Mouse (Mus musculus) spleen, postnatal 4 days (tissue): ENCODE data around the gene Baz1b.

Source experiments
- DNase-seq, 2 experiments: peaks; one replicate each; pipeline ENCODE4 v3.0.0; 2022; ENCODE audit warnings: low spot score in 2 of 2

The Baz1b gene

DNA sequence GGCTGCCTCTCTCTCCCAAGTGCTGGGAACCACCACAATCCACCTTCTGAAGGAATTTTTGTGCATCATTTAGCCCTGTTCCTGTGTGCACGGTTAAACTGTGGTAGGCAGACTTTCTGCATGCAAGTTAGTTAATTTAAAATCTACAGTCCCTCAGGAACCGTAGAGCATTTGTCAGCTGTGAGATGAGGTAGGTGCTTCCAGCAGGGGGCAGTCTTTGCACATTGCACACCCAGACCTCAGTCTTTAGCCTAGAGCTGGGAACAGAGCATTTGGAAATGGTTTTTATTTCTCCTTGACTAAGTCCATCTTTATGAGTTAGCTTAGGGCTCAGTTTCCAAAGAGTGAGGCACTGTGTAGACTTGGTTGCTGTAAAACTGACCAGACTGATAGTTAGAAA lies 49.5 kb downstream of the Baz1b start:
- peak in 1 of 2 experiments; percentile 47 for DNase-seq

GRCm38 (mm10) chr5:135238832-135239231 lies 51.8 kb downstream of the Baz1b start:
- DNase-seq, result no peak

DNA sequence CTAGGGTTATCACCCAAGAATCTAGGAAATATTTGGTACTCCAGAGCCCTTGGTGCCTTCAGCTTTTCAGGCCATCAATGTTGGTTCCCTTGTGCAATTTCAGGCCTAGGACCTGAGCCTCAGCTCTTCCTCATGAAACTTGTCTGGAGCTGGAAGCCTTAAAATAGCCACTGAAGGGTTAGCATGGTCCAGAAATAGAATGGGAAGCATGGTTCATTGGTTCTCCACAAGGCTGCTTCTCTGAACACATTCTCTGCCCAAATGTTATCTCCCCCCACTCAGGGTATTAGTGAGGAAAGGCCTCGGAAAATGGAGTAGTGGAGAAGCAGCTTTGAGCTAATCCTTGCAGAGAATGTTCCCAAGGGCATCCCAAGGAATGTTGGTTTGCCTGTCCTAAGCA lies 54.4 kb downstream of the Baz1b start:
- DNase-seq, result no peak

- DNase-seq, result no peak
Observed at GRCm38 (mm10) chr5:135242136-135242535, 55.1 kb downstream of the Baz1b start.

DNA sequence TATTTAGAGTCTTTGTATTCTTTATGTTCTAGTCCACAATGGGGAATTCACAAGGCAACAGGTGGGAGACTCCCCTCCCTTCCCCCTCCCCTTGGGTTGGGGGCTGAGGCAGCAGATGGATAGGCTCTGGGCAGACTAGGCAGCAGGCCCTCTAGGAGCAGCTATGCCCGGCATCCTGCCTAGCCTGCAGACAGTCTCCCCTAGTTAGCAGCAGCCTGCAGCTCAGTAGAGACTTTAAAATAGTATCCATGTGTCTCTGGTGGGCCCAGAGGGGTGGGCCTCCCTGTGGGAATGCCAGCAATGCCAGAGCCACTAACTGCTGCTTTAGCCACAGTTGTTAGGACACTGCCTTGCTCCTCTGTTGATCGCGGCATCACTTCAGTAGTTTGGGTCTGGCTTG lies 55.5 kb downstream of the Baz1b start:
- DNase-seq, result no peak

GRCm38 (mm10) chr5:135243166-135243565 lies 56.1 kb downstream of the Baz1b start:
- no peak for DNase-seq

- DNase-seq, result no peak
Observed at GRCm38 (mm10) chr5:135246531-135246930, 59.5 kb downstream of the Baz1b start.

DNA sequence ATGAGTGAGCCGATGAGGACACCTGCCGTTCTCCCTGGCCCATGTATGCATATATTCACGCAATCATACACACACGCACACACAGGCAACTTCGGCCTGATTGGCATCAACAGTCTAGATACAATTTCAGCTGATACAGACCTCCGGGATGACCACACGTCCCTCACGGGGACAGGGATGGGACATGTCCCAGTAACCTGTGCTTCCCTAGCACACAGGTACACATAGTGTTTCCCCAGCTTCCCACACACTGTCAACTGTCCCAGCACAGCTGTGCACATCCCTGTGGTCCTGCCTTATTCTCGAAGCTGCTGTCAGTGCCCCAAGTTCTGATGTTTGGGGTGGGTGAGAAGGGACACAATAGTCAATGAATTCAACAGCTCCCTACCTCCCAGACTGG lies 60.3 kb downstream of the Baz1b start:
- DNase-seq, result no peak

DNA sequence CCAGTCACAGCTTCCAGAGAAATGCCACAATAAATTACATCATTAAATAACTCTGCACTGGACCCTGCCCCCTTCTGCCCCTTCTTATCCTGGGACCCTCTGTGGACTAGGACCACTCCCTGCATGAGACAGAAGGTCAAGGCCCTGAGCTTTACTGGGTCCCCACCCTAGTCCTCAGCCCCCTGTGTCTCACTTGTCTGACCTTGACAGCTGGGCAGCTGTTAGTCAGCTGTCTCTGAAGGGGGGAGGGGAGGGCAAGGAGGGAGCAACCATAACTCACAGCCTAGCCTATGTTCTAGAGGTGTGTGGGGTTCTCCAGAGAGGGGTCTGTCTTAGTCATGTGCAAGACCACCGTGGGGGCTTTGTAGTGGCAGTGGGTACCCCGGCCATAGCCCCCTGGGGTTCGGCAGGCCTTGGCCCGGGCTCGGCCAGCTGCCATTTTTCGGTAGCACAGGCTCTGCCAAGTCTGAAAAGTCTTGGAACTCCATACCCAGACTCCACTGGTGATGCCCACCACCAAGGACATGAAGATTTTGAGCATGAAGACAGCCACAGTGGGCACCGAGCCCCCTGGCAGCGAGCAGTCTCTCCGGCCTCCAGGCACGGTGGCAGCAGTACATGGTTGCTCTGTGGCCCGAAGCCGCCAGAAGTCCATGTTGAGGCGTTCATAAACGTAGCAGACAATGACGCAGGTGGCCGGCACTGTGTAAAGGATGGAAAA lies 62.1 kb downstream of the Baz1b start:
- DNase-seq, result no peak

DNA sequence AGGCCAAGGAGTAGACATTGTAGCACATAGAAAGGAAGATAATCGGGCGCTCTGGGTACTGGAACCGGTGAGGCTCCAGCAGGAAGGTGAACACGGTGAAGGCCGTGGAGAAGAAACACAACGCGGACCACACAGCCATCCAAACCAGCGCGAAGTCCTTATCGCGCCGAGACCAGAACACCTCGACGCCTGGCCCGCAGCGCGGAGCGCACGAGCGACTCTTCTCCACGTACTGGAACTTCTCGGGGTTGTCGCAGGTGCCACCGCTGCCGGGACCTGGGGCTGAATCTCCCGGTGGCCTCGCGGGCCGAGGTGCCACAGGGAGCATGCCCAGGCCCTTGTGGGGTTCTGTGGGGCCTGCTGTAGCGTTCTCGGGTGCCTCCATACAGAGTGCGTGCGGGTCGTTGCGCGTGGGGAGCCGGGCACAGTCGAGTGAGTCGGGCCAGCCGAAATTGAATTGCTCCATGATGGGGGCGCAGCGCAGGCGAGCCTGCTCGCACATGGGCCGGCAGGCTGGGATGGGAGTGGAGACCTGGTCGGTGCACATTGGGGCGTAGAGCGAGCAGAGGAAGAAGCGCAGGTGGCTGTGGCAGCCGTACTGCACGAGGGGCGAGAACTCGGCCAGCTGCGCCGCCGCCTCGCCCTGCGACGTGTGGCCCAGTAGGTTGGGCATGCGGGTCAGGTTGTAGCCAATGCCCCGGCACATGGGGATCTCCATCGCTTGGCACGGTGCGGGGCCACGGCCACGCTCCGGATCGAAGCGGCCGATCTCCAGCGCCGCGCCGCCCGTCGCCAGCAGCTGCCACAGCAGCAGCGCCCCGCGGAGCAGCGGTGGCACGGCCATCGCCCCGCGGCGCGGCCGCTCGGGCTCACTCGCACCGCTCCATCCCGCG lies 63.4 kb downstream of the Baz1b start:
- DNase-seq, result peak; percentile 27 to 71

GRCm38 (mm10) chr5:135251079-135251454 lies 64.0 kb downstream of the Baz1b start, which contains the start of gene Fzd9:
Gene Fzd9 (minus strand): TSS chr5:135251230.
- peak; percentile 83 to 93 for DNase-seq

DNA sequence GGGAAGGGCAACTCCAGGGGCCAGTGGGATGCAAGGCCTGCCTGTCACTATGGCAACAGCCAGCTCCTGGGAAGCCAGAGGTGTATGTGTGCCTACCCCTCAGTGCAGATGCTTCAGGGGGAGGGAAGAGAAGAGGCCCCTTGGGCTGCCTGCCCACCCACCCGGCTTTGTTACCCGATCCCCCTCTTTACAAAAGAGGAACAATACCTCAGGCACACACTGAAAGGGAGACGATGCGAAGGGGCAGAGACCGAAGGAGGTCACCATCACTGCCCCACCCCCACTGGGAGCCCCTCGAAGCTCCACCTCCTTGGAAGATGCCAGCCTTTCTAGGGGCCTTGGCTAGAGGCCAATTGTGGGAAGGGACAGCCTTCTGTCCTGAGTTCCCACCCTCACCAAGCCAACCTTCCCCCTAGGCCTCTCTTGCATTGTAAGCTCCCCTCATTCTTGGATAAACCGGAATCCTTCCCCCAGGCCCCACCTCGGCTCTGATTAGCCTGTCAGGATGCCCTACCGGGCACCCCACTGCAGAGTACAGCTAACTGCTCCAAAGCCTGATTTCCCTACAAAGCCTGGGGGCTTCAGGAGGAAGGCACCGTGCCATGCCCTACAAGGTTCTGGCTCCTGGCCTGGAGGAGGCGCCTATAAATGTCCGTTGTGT lies 66.8 kb downstream of the Baz1b start:
- DNase-seq, result no peak

- no peak for DNase-seq
Observed at GRCm38 (mm10) chr5:135256166-135256565, 69.1 kb downstream of the Baz1b start.

DNA sequence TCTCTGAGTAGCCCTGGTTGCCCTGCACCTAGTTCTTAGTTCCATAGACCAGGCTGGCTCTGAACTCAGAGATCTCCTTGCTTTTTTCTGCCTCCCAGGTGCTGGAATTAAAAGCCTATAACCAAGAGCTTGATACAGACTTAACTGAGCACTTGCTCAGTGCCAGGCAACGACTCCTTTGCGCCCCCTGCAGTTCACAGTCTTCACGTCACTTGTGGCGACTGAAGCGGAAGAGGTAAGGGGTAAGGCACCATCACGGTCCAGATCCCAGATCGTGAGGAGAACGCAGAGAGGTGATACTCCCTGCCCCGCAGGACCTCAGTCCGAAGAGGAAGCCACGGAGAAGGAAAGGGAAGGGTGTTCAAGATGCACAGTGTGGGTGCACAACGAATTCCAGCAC lies 70.5 kb downstream of the Baz1b start:
- no peak for DNase-seq

- no peak for DNase-seq
Observed at GRCm38 (mm10) chr5:135258280-135259150, 71.5 kb downstream of the Baz1b start.

DNA sequence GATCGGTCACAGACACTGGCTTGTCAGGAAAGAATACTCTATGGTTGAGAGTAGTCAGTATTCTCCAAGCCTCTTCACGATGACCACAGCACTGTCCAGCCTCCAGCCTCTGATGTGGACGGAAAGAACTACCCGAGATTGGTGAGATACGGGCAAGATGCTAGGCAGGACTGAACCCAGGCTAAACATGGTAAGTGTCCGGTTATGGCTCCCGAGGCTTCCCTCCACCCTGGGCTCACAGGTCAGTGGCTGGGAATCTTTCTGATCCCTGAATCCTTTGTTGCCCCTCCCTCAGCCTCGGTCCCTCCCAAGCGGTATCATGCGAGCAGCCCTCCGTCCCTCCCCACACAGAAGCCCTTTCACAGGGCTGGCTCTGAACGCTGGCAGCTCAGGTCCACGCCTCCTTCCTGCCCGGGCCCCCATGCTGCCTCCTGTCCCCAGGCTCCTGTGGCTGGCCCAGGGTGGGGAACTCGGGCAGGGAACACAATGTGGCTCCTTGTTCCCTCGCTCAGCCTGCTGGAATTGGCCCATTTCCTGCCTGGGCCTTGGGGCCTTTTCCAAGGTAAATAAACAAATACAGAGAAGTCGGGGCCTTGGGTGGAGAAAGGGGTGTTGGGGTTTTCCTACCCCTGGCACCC lies 76.9 kb downstream of the Baz1b start:
- peak in 1 of 2 experiments; percentile 21 for DNase-seq

GRCm38 (mm10) chr5:135264548-135264947 lies 77.5 kb downstream of the Baz1b start:
- DNase-seq, result no peak

DNA sequence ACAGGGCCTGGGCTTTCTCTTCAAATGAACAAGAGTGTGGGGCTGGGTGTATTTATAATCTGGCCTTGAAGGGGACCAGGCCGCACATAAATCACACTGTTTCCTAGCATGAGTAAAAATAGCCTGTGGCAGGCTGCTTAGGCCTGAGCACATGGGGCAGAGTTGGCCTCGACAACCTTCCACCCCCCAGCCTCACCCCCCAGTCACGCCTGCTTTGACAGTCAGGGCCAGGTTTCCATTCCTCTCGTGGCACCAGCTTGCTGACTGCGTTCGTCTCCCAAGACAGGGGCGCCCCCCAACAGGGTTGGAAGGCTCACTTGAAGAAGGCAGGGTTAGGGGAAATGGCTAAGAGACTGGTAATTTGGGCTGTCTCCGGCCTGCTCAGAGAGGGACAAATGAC lies 82.4 kb downstream of the Baz1b start:
- DNase-seq, result no peak

- DNase-seq, result no peak
Observed at GRCm38 (mm10) chr5:135270361-135270760, 83.3 kb downstream of the Baz1b start.

- DNase-seq, result no peak
Observed at GRCm38 (mm10) chr5:135271563-135272165, 84.6 kb downstream of the Baz1b start.
